Mouse (Mus musculus) ES-Bruce4 (cell line): ENCODE measurements around the gene Ksr1.
"Not testable (repeated sequence)": the region's sequence is repeated elsewhere in the genome, so short reads cannot be mapped to it uniquely, and the experiment has no call there.

Experiments used
- CTCF ChIP-seq: IDR thresholded peaks from one replicate; pipeline ENCODE4 v1.8.1; 2011; ENCODE audit warnings: low read depth, low read length
- EP300 ChIP-seq: IDR thresholded peaks from 2 replicates; pipeline ENCODE4 v1.6.1; 2011; ENCODE audit warnings: low read depth, low read length; ENCODE audit not compliant: insufficient read depth
- POLR2A ChIP-seq: IDR thresholded peaks from one replicate; pipeline ENCODE4 v1.8.1; 2011; ENCODE audit warnings: low read length; ENCODE audit not compliant: insufficient read depth

DNA sequence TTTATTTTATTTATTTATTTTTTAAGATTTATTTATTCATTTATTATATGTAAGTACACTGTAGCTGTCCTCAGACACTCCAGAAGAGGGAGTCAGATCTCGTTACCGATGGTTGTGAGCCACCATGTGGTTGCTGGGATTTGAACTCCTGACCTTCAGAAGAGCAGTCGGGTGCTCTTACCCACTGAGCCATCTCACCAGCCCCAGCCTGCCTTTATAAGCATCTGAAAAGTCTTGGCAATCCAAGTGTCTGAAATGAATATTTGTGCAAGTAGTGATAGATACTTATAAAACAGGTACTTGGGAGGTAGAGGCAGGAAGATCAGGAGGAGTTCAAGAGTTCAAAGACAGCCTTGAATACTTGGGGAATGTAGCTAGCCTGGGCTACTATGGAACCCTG is 138.9 kb downstream of the Ksr1 start:
- not testable (repeated sequence) for TF ChIP-seq CTCF, EP300, POLR2A
